Mouse (Mus musculus) retina, postnatal 7 days (tissue): ENCODE data around the gene Atxn7l1.

ENCODE experiments used
- DNase-seq: peaks from one replicate; pipeline ENCODE4 v3.0.0-alpha.2; 2012; ENCODE audit warnings: low read depth, low spot score

Atxn7l1 gene

GRCm38 (mm10) chr12:33322547-33322946 is 175.1 kb downstream of the Atxn7l1 start:
- DNase-seq, result no peak

- no peak for DNase-seq
Observed at GRCm38 (mm10) chr12:33323821-33324220, 176.3 kb downstream of the Atxn7l1 start.

GRCm38 (mm10) chr12:33325424-33325823 is 177.9 kb downstream of the Atxn7l1 start:
- no peak for DNase-seq

GRCm38 (mm10) chr12:33332046-33332445 is 184.6 kb downstream of the Atxn7l1 start:
- no peak for DNase-seq

- DNase-seq, result no peak
Observed at GRCm38 (mm10) chr12:33332796-33333195, 185.3 kb downstream of the Atxn7l1 start.

- peak; percentile 69 for DNase-seq
Observed at GRCm38 (mm10) chr12:33333914-33334313, 186.4 kb downstream of the Atxn7l1 start.

GRCm38 (mm10) chr12:33334511-33334910 is 187.0 kb downstream of the Atxn7l1 start:
- DNase-seq, result no peak

- DNase-seq, result no peak
Observed at GRCm38 (mm10) chr12:33334951-33335350, 187.5 kb downstream of the Atxn7l1 start.

- DNase-seq, result no peak
Observed at GRCm38 (mm10) chr12:33335410-33335809, 187.9 kb downstream of the Atxn7l1 start.

- no peak for DNase-seq
Observed at GRCm38 (mm10) chr12:33336561-33337125, 189.2 kb downstream of the Atxn7l1 start.

GRCm38 (mm10) chr12:33337289-33337688 is 189.8 kb downstream of the Atxn7l1 start:
- DNase-seq, result no peak

- DNase-seq, result no peak
Observed at GRCm38 (mm10) chr12:33338170-33338569, 190.7 kb downstream of the Atxn7l1 start.

- DNase-seq, result no peak
Observed at GRCm38 (mm10) chr12:33339822-33340221, 192.3 kb downstream of the Atxn7l1 start.

- no peak for DNase-seq
Observed at GRCm38 (mm10) chr12:33340698-33341097, 193.2 kb downstream of the Atxn7l1 start.

- DNase-seq, result no peak
Observed at GRCm38 (mm10) chr12:33341351-33341892, 193.9 kb downstream of the Atxn7l1 start.

GRCm38 (mm10) chr12:33344970-33345772 is 197.7 kb downstream of the Atxn7l1 start:
- no peak for DNase-seq

GRCm38 (mm10) chr12:33345773-33346435 is 198.4 kb downstream of the Atxn7l1 start:
- DNase-seq, result no peak

GRCm38 (mm10) chr12:33352671-33353070 is 205.2 kb downstream of the Atxn7l1 start:
- no peak for DNase-seq

- no peak for DNase-seq
Observed at GRCm38 (mm10) chr12:33358345-33358744, 210.9 kb downstream of the Atxn7l1 start.

GRCm38 (mm10) chr12:33359209-33359608 is 211.7 kb downstream of the Atxn7l1 start:
- no peak for DNase-seq

- no peak for DNase-seq
Observed at GRCm38 (mm10) chr12:33359878-33360482, 212.5 kb downstream of the Atxn7l1 start.

- no peak for DNase-seq
Observed at GRCm38 (mm10) chr12:33360729-33361128, 213.2 kb downstream of the Atxn7l1 start.
